Mouse (Mus musculus) heart, embryonic 13.5 days (tissue): ENCODE data around the gene Svs3a. TPM values are rescaled to one million over a fixed set of nuclear protein-coding genes. Genes with fewer than 3 reads are reported as not detected.
"Not testable (repeated sequence)": the region's sequence is repeated elsewhere in the genome, so short reads cannot be mapped to it uniquely, and the experiment has no call there.

ENCODE experiments used
- ATAC-seq: fragments of 200-750 bp; cut with Nextera tagmentation; 2 replicates; pipeline ENCODE4 v1.8.0; 2017; ENCODE audit warnings: moderate TSS enrichment; ENCODE audit not compliant: insufficient number of reproducible peaks, low FRiP score, low TSS enrichment; ENCODE audit errors: extremely low read depth
- H3K27ac ChIP-seq: fragments of 300-500 bp; sonication (generic); replicated peaks from 2 replicates; pipeline ENCODE4 v1.5.1; 2015; ENCODE audit warnings: moderate library complexity, mild to moderate bottlenecking, inconsistent platforms
- H3K27me3 ChIP-seq: fragments of 300-500 bp; sonication (generic); replicated peaks from 2 replicates; pipeline ENCODE4 v1.6.1; 2015; ENCODE audit warnings: mild to moderate bottlenecking, inconsistent platforms
- H3K36me3 ChIP-seq: fragments of 300-500 bp; sonication (generic); 2 replicates; pipeline ENCODE4 v1.6.1; 2015; ENCODE audit warnings: mild to moderate bottlenecking, inconsistent platforms
- H3K4me1 ChIP-seq: fragments of 300-500 bp; sonication (generic); 2 replicates; pipeline ENCODE4 v1.6.1; 2015; ENCODE audit warnings: inconsistent platforms
- H3K4me2 ChIP-seq: fragments of 300-500 bp; sonication (generic); 2 replicates; pipeline ENCODE4 v1.6.1; 2015; ENCODE audit warnings: inconsistent platforms, mild to moderate bottlenecking, moderate library complexity
- H3K4me3 ChIP-seq: fragments of 300-500 bp; sonication (generic); 2 replicates; pipeline ENCODE4 v1.5.1; 2015; ENCODE audit warnings: moderate library complexity, mild to moderate bottlenecking, inconsistent platforms
- H3K9ac ChIP-seq: fragments of 300-500 bp; sonication (generic); 2 replicates; pipeline ENCODE4 v1.6.1; 2015; ENCODE audit warnings: inconsistent platforms, mild to moderate bottlenecking, moderate library complexity
- H3K9me3 ChIP-seq: fragments of 300-500 bp; sonication (generic); 2 replicates; pipeline ENCODE4 v1.6.1; 2016; ENCODE audit warnings: inconsistent platforms
- WGBS: fragments of 180-500 bp; shearing (Covaris S2); methylation state at CpG from one replicate; pipeline ENCODE4 v1.1.7; 2015; ENCODE audit warnings: mixed read lengths; 5-methylcytosine and 5-hydroxymethylcytosine counted together
- polyA plus RNA-seq: library from polyadenylated mRNA; unstranded; fragments of >200 nt; fragmentation: Nextera tagmentation; extraction: Ambion mirVana; gene quantifications from 2 replicates; pipeline ENCODE4 v1.2.1, GENCODE M21; 2015

Gene Svs3a
- not detected in 2 replicates for polyA plus RNA-seq

GRCm38 (mm10) chr2:164288968-164289367 is at the start of gene Svs3a:
Gene Svs3a, plus strand, starts transcription at chr2:164289268.
- not testable (repeated sequence) for H3K4me2 ChIP-seq, H3K27ac ChIP-seq, H3K4me1 ChIP-seq, ATAC-seq, H3K4me3 ChIP-seq, H3K9ac ChIP-seq, H3K27me3 ChIP-seq, H3K36me3 ChIP-seq, H3K9me3 ChIP-seq
- 64% methylated on average over 1 of the region's 1 CpGs for WGBS

- not testable (repeated sequence) for ATAC-seq, H3K36me3 ChIP-seq
- 39% methylated on average over 1 of the region's 1 CpGs for WGBS
Observed at GRCm38 (mm10) chr2:164256540-164256939, 32.5 kb upstream of the Svs3a start, which contains the start of gene Svs3b. Gene Svs3b, minus strand, starts transcription at chr2:164256640.

DNA sequence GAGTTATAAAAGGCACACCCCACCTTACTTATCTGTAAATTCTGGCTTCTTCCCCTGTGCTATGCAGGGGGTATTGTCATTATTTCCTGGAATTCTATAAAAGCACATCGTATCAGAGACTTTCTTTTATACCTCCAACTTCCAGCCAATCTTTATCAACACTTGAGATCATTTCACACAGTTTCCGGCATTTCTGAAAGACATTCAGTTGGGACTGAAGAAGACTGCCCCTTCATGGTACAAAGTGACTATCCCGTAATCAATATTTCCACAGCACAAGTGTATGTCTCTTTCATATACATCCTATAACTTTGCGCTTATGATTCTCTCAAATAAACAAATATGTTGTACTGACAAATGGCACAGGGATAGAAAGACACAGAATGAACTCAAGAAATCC is 10.7 kb upstream of the Svs3a start, which contains the start of gene Svs4:
TSS of gene Svs4 (minus strand) at position 101 of the 400 bp plus-strand sequence.
- no peak for ATAC-seq
- H3K4me1 ChIP-seq: no peaks in the 10 kb centered on the region
- H3K9ac ChIP-seq: no peak within 1 kb of the TSS
- no peak within 1 kb of the TSS for H3K4me3 ChIP-seq
- no peaks in the 10 kb centered on the region for H3K27me3 ChIP-seq
- H3K27ac ChIP-seq: no peak within 1 kb of the TSS
- no peaks in the 10 kb centered on the region for H3K9me3 ChIP-seq
- 81% methylated on average over 4 of the region's 4 CpGs for whole genome bisulfite sequencing
- no peak within 1 kb of the TSS for H3K4me2 ChIP-seq
- H3K36me3 ChIP-seq: no peaks in the 10 kb centered on the region

More at GRCm38 (mm10) chr2:164256540-164256939, 32.5 kb upstream of the Svs3a start, which contains the start of gene Svs3b:
- H3K9me3 ChIP-seq, H3K9ac ChIP-seq, H3K27ac ChIP-seq, H3K27me3 ChIP-seq, H3K4me2 ChIP-seq, H3K4me3 ChIP-seq, H3K4me1 ChIP-seq: not testable (repeated sequence)

GRCm38 (mm10) chr2:164312599-164312998 is 23.5 kb downstream of the Svs3a start:
- Histone ChIP-seq H3K9me3 (no peaks in the 10 kb centered on the region), H3K27me3 (no peaks in the 10 kb centered on the region), H3K4me3 (no peak overlapping the region), H3K4me1 (no peaks in the 10 kb centered on the region), H3K27ac (no peak overlapping the region), H3K36me3 (no peaks in the 10 kb centered on the region), H3K4me2 (no peak overlapping the region), H3K9ac (no peak overlapping the region)
- WGBS: 74% methylated on average over 5 of the region's 5 CpGs
- ATAC-seq: no peak

- ATAC-seq, H3K27me3 ChIP-seq, H3K36me3 ChIP-seq, H3K4me3 ChIP-seq, H3K27ac ChIP-seq, H3K9me3 ChIP-seq, H3K9ac ChIP-seq, H3K4me1 ChIP-seq, H3K4me2 ChIP-seq: not testable (repeated sequence)
Observed at GRCm38 (mm10) chr2:164315460-164315859, 26.4 kb downstream of the Svs3a start.

GRCm38 (mm10) chr2:164316451-164316850 is 27.4 kb downstream of the Svs3a start, which contains the start of gene Svs6:
Gene Svs6, plus strand, starts transcription at chr2:164316751.
- not testable (repeated sequence) for H3K36me3 ChIP-seq, H3K9me3 ChIP-seq, ATAC-seq, H3K4me1 ChIP-seq, H3K27me3 ChIP-seq, H3K4me2 ChIP-seq, H3K4me3 ChIP-seq, H3K27ac ChIP-seq, H3K9ac ChIP-seq
- WGBS: 70% methylated on average over 1 of the region's 1 CpGs

DNA sequence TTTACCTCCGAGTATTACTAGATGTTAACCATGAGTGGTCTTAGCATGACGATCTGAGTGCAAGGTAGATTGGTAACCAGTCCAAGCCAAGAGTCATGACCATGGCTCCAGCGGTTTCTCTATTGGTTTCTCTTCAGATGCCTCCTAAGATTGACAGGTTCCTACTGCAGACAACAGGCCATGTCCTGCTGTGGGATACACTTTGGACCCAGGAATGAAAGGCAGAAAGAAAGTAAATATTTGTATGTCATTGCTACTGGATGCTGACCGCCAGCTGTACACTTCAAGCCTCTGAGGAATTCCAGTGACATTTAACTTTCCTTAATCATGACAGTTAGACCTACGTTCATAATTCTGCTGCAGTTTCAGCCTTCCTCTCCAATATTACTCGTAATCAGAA is 31.9 kb downstream of the Svs3a start:
- no peaks in the 10 kb centered on the region for H3K4me1 ChIP-seq
- H3K4me3 ChIP-seq: no peak overlapping the region
- no peak for ATAC-seq
- no peak overlapping the region for H3K27ac ChIP-seq
- 76% methylated on average over 6 of the region's 6 CpGs for WGBS
- no peaks in the 10 kb centered on the region for H3K27me3 ChIP-seq
- no peak overlapping the region for H3K9ac ChIP-seq
- H3K9me3 ChIP-seq: no peaks in the 10 kb centered on the region
- no peak overlapping the region for H3K4me2 ChIP-seq
- H3K36me3 ChIP-seq: no peaks in the 10 kb centered on the region

DNA sequence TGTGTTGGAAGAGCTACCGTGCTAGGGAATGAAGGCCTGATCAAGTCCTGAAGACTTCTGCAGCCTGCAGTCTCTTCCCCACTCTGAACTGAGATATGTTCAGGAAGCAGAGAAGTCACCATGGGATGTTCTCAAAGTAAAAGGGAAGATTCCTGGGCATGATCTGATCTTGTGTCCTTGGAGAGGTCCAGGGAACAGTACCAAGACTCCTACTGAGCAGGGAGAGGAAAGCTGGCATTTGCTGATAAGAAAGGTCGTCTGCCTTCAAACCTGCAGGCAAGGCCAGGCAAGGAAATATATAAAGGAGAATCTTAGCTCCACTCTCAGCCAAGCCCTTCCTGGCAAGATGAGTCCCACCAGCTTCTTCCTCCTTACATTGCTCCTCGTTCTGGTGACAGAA is 43.4 kb downstream of the Svs3a start, which contains the start of gene Svs5:
TSS of gene Svs5 (plus strand) at position 301 of the 400 bp plus-strand sequence.
- not testable (repeated sequence) for H3K36me3 ChIP-seq, H3K4me3 ChIP-seq, ATAC-seq, H3K27me3 ChIP-seq, H3K9ac ChIP-seq, H3K27ac ChIP-seq, H3K4me2 ChIP-seq, H3K4me1 ChIP-seq, H3K9me3 ChIP-seq
- WGBS: 50% methylated on average over 3 of the region's 3 CpGs

Other genes with a start within 250 kb of the Svs3a start
- 14.0 and 14.2 TPM in 2 replicates for gene Stk4, start 218.9 kb upstream of the Svs3a start, polyA plus RNA-seq
- 52.7 and 53.9 TPM in 2 replicates for gene Tomm34, start 218.1 kb upstream of the Svs3a start, polyA plus RNA-seq
- 0.21 and 0.29 TPM in 2 replicates for gene Kcns1, start 118.2 kb upstream of the Svs3a start, polyA plus RNA-seq
- gene Wfdc5, start 106.5 kb upstream of the Svs3a start, polyA plus RNA-seq: not detected in 2 replicates
- not detected in 2 replicates for gene Wfdc12, start 98.7 kb upstream of the Svs3a start, polyA plus RNA-seq
- not detected in 2 replicates for gene Wfdc15a, start 89.1 kb upstream of the Svs3a start, polyA plus RNA-seq
- gene Wfdc15b, start 67.6 kb upstream of the Svs3a start, polyA plus RNA-seq: 0.33 TPM in 1 of 2 replicates, not detected in the other
- gene Svs2, start 50.8 kb upstream of the Svs3a start, polyA plus RNA-seq: not detected in 2 replicates
- not detected in 2 replicates for gene Svs3b, start 32.6 kb upstream of the Svs3a start, polyA plus RNA-seq
- not detected in 2 replicates for gene Svs4, start 10.8 kb upstream of the Svs3a start, polyA plus RNA-seq
- not detected in 2 replicates for gene Svs6, start 27.5 kb downstream of the Svs3a start, polyA plus RNA-seq
- not detected in 2 replicates for gene Svs5, start 43.5 kb downstream of the Svs3a start, polyA plus RNA-seq
- 0.90 and 1.8 TPM in 2 replicates for gene Slpi, start 99.8 kb downstream of the Svs3a start, polyA plus RNA-seq
- 0.21 and 0.23 TPM in 2 replicates for gene Rbpjl, start 113.9 kb downstream of the Svs3a start, polyA plus RNA-seq
- gene Matn4, start 115.9 kb downstream of the Svs3a start, polyA plus RNA-seq: 5.2 and 7.7 TPM in 2 replicates
- 36.6 and 46.5 TPM in 2 replicates for gene Sdc4, start 154.6 kb downstream of the Svs3a start, polyA plus RNA-seq
- 37.2 and 43.0 TPM in 2 replicates for gene Sys1, start 167.7 kb downstream of the Svs3a start, polyA plus RNA-seq
- gene Gm20458, start 171.7 kb downstream of the Svs3a start, polyA plus RNA-seq: 8.7 and 11.7 TPM in 2 replicates
- gene Trp53tg5, start 184.5 kb downstream of the Svs3a start, polyA plus RNA-seq: not detected in 2 replicates
- gene Dbndd2, start 196.8 kb downstream of the Svs3a start, polyA plus RNA-seq: 8.9 and 17.9 TPM in 2 replicates
- 53.0 and 54.5 TPM in 2 replicates for gene Pigt, start 208.3 kb downstream of the Svs3a start, polyA plus RNA-seq